Mouse (Mus musculus): ENCODE data around the gene Hs6st2.

DNA sequence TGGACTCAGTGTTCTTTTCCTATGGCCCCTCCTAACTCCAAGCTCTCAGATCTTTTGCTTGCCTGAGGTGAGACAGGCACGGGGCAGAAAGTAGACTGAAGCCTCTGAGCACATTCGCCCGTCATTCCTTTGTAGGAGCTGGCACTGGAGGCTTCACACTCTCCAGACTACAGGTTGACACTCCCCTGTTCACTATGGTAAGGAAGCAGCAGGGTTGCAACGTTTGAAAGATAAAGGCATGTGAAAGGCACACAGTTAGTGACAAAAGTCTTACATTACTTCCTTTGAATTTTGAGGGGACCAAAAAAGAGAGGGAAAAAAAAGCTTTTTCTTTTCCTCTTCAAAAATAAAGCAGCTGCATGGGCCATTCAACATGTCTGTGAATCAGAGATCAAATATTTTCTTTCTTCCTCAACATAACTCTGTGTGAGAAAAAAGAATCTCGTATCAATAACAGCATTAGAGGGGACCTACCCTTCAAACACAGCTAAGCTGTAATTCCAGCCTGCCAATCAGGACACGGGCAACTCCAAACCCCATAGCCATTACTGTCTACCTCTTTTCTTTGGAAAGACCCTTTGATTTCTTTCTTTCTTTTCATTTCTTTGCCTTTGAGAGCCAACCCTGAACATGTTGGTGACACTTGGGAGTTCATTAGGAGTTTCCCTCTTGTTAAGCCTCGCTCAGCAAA, 177.7 kb downstream of the Hs6st2 start:
- TF ChIP-seq GATA1 (IDR thresholded peaks at IDR 0.05; ENCODE audit: borderline replicate concordance, low read length) (no peak), FLI1 (IDR thresholded peaks at IDR 0.05; ENCODE audit: low read length) (no peak)

Data from megakaryocyte, embryonic 14.5 days (primary cell).